Mouse (Mus musculus): Measurements from ENCODE around the gene Ccdc93.

The Ccdc93 gene

DNA sequence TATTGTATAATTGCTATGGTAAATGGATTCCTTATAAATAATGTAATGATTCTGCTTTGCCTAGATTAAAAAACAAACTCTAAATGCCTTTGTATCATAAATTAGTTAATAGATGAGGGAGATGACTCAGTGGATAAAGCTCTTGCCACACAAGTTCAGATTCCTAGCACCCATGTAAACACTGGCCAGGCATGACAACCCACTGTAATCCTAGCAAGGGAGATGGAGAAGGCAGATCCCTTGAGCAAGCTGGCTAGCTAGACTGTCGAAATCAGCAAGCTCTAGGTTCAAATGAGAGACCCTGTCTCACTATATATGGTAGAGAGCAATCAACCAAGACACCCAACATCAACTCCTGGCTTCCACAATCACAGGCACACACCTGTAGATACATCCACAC, 87.8 kb downstream of the Ccdc93 start:
- DNase-seq (ENCODE audit: low read depth): no peak

- no peak for DNase-seq (ENCODE audit: low read depth)
Observed at GRCm38 (mm10) chr1:121527061-121527460, 96.2 kb downstream of the Ccdc93 start.

GRCm38 (mm10) chr1:121527600-121528398, 97.0 kb downstream of the Ccdc93 start:
- DNase-seq (ENCODE audit: low read depth): no peak

GRCm38 (mm10) chr1:121528399-121528720, 97.5 kb downstream of the Ccdc93 start, which contains the start of gene Htr5b:
Gene Htr5b (minus strand): TSS chr1:121528465.
- DNase-seq (ENCODE audit: low read depth): no peak

DNA sequence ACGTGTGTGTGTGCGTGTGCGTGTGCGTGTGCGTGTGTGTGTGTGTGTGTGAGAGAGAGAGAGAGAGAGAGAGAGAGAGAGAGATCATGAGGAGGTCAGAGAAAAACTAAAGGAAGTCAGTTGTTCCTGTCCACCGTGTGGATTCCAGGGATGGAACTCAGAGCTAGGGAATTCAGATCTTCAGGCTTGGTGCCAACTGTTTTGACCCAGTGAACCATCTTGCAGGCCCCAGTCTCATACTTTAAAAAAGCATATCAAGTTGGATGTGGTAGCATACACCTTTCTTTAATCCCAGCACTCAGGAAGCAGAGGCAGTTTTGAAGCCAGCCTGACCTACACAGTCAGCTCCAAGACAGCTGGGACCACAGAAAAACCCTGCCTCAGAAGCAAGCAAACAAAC, 98.4 kb downstream of the Ccdc93 start:
- no peak for DNase-seq (ENCODE audit: low read depth)

DNA sequence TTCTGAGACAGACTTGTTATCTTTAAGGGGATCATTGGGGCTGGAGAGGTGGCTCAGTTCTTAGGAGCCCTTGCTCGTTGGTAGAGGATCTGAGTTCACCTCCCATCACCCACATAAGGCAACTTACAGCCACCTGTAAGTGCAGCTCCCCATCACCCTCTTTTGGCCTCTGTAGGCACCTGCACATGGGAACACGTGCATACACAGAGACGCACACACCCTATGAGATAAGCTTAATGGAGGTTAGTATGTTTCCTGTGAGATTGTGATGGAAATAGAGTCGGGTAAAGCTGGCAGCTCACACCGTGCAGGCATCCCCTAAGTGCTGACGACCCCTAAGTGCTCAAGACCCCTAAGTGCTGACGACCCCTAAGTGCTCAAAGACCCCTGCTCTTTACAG, 100.6 kb downstream of the Ccdc93 start:
- no peak for DNase-seq (ENCODE audit: low read depth)

GRCm38 (mm10) chr1:121540361-121540760, 109.5 kb downstream of the Ccdc93 start:
- no peak for DNase-seq (ENCODE audit: low read depth)

DNA sequence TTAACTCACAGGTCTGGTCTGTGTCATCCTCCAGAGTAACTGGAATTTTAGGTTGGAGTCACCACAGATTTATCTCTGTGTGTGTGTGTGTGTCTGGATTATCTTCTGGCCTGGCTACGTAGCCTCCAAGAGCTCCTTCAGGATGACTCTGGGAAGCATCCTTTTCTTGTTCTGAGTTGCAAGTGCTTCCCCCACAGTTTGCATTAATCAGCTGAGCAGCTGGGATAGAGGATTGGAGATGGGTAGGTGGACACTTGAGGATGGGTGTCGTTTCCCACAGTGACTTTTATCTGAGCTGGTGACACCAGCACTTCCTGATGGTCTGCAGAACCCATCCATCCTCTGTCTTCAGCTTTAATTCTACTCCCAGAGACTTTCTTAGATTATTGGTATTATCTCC, 116.0 kb downstream of the Ccdc93 start:
- DNase-seq (ENCODE audit: low read depth): no peak

DNA sequence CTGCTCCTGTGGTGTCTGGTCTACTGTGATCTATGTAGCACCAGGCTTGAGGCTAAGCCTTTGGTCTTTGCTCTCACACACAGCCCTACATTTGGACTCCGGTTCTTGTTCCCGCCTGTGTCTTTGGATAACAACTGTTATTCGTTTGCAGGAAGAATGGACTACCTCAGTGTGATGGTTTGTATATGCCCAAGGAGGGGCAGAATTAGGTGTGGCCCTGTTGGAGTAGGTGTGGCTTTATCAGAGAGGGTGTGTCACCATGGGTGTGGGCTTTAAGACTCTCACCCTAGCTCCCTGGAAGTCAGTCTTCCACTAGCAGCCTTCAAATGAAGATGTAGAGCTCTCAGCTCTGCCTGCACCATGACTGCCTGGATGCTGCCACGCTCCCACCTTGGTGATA, 117.8 kb downstream of the Ccdc93 start:
- DNase-seq (ENCODE audit: low read depth): no peak

- no peak for DNase-seq (ENCODE audit: low read depth)
Observed at GRCm38 (mm10) chr1:121549456-121549855, 118.6 kb downstream of the Ccdc93 start.

GRCm38 (mm10) chr1:121550801-121551456, 120.1 kb downstream of the Ccdc93 start:
- DNase-seq (ENCODE audit: low read depth): no peak

GRCm38 (mm10) chr1:121551457-121551835, 120.6 kb downstream of the Ccdc93 start:
- no peak for DNase-seq (ENCODE audit: low read depth)
